Mouse (Mus musculus) lung, postnatal 0 days (tissue): ENCODE data around the gene Gm20388. TPM values are rescaled to one million over a fixed set of nuclear protein-coding genes. Genes with fewer than 3 reads are reported as not detected.

Experiments
- ATAC-seq: fragments of 200-750 bp; cut with Nextera tagmentation; 2 replicates; pipeline ENCODE4 v1.8.0; 2017; ENCODE audit warnings: moderate library complexity
- DNase-seq: peaks from one replicate; pipeline ENCODE4 v3.0.0-alpha.2; 2016; ENCODE audit warnings: low spot score
- H3K27ac ChIP-seq: fragments of 300-500 bp; sonication (generic); 2 replicates; pipeline ENCODE4 v1.5.1; 2014; ENCODE audit warnings: antibody characterized with exemption, mild to moderate bottlenecking, low read length, mixed read lengths
- H3K27me3 ChIP-seq: fragments of 300-500 bp; sonication (generic); replicated peaks from 2 replicates; pipeline ENCODE4 v1.6.1; 2014; ENCODE audit warnings: low read length, mixed read lengths; ENCODE audit not compliant: insufficient read depth
- H3K36me3 ChIP-seq: fragments of 300-500 bp; sonication (generic); 2 replicates; pipeline ENCODE4 v1.6.1; 2014; ENCODE audit warnings: low read length, mixed read lengths; ENCODE audit not compliant: insufficient read depth
- H3K4me1 ChIP-seq: fragments of 300-500 bp; sonication (generic); 2 replicates; pipeline ENCODE4 v1.6.1; 2014; ENCODE audit warnings: antibody characterized with exemption, low read depth, low read length, mixed read lengths; ENCODE audit not compliant: insufficient read depth
- H3K4me2 ChIP-seq: fragments of 300-500 bp; sonication (generic); replicated peaks from 2 replicates; pipeline ENCODE4 v1.6.1; 2014; ENCODE audit warnings: low read depth, mild to moderate bottlenecking, low read length, moderate library complexity, mixed read lengths
- H3K4me3 ChIP-seq: fragments of 300-500 bp; sonication (generic); 2 replicates; pipeline ENCODE4 v1.5.1; 2014; ENCODE audit warnings: low read depth, low read length
- H3K9ac ChIP-seq: fragments of 300-500 bp; sonication (generic); replicated peaks from 2 replicates; pipeline ENCODE4 v1.6.1; 2014; ENCODE audit warnings: low read depth, mild to moderate bottlenecking
- H3K9me3 ChIP-seq: fragments of 300-500 bp; sonication (generic); 2 replicates; pipeline ENCODE4 v1.6.1; 2016; ENCODE audit warnings: low read length, mixed read lengths
- CTCF ChIP-seq: IDR thresholded peaks from 2 replicates; pipeline ENCODE4 v1.5.1; 2016; ENCODE audit warnings: antibody characterized with exemption, mild to moderate bottlenecking
- EP300 ChIP-seq: IDR thresholded peaks from 2 replicates; pipeline ENCODE4 v1.6.1; 2016; ENCODE audit warnings: antibody characterized with exemption, mild to moderate bottlenecking, control low read depth
- WGBS: fragments of 180-500 bp; shearing (Covaris S2); extraction: QIAGEN DNeasy Blood & Tissue Kit; methylation state at CpG from one replicate; pipeline ENCODE4 v1.1.7; 2014; 5-methylcytosine and 5-hydroxymethylcytosine counted together
- polyA plus RNA-seq: library from polyadenylated mRNA; unstranded; fragments of >200 nt; fragmentation: Nextera tagmentation; extraction: Ambion mirVana; gene quantifications from 2 replicates; pipeline ENCODE4 v1.2.1, GENCODE M21; 2015

Gene Gm20388
- polyA plus RNA-seq, 1 experiment from 2014 or later, result not detected

DNA sequence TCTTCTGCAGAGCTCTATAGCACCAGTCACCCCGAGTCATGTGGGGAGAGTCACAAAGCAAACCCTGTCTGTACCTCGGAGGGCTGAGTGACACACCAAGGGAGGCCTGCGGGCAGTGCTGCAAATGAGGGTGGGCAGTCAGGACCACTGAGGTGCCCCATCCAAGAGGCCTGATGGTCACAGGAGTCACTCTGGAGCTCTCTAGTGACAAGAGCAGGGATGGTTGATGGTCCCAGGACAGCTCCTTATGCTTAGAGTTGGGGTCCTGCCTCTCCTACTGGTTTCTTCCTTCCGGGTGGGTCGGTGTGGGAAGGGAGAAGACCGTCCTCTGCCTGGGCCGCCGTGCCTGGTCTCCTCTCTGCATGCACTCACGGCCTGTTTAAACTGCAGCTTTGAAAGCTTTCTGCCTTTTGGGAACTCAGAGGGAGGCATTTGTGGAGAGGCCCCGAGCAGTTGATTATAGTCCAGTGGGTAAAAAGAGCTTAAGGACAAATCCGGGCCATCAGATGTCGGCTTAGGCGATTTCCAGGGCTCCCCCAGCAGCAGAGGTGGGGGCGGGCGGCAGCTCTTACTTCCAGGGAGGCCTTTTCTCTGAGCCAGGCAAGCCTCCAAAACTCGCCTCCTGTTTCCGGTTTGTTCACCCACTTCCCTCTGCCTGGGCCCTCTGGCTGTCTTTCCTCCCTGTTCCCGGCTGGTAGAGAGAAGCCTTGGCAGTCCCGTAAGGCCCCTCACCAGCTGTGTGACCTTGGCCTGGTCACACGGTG, 516.2 kb downstream of the Gm20388 start:
- Histone ChIP-seq H3K4me1 (peaks cover 14% of the 10 kb centered on the region; the same call in 1 of the 2 replicates), H3K36me3 (no peaks in the 10 kb centered on the region), H3K4me2 (no peak overlapping the region), H3K27me3 (no peaks in the 10 kb centered on the region), H3K9ac (no peak overlapping the region), H3K9me3 (no peaks in the 10 kb centered on the region), H3K4me3 (no peak overlapping the region), H3K27ac (no peak overlapping the region)
- DNase-seq (peak; percentile 47), ATAC-seq (peak; percentile 10; the same call in 1 of the 2 replicates)
- TF ChIP-seq CTCF (no peak), EP300 (no peak)
- 44% methylated on average over 18 of the region's 20 CpGs for WGBS

DNA sequence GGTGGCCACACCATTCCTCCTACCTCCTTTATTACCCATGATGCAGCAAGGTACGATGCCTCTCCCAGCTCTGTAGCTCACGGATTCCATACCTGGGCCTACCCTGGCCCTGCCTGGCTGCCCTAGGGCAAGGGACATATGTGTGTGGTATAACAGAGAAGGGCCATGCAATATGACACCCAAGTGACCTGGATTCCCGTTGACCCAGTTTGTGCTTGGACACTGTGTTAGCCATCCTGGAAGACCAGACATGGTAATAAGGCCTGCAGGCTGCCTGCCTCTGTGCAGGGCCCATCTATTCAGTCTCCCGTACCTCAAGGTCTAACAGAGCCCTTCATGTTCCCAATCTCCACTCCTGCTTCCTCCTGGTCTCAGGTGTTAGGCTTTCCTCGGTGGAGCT, 517.9 kb downstream of the Gm20388 start:
- H3K27me3 ChIP-seq, result no peaks in the 10 kb centered on the region
- DNase-seq (no peak), ATAC-seq (no peak)
- no peaks in the 10 kb centered on the region for H3K36me3 ChIP-seq
- no peak overlapping the region for H3K27ac ChIP-seq
- TF ChIP-seq CTCF (no peak), EP300 (no peak)
- H3K9ac ChIP-seq, result no peak overlapping the region
- no peaks in the 10 kb centered on the region for H3K9me3 ChIP-seq
- WGBS, result 81% methylated on average over 5 of the region's 5 CpGs
- H3K4me1 ChIP-seq, result peaks cover 14% of the 10 kb centered on the region; the same call in 1 of the 2 replicates
- H3K4me3 ChIP-seq, result no peak overlapping the region
- H3K4me2 ChIP-seq, result no peak overlapping the region

DNA sequence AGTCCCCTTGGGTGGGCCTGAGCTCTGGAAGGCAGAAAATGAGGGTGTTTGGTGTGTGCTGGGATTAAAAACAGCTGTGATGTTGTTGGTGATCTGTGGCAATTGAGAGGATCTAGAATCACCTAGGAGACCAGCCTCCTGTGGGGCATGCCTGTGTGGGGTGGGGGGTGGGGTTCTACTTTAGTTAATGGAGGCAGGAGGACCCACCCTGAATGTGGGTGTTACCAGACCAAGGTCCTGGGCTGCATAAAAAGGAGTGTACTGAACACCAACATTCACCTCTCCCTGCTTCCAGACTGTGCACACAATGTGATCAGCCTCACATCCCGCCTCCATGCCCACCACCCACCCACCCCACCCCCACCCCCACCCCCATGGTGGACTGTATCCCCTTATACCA, 518.5 kb downstream of the Gm20388 start:
- Histone ChIP-seq H3K4me2 (no peak overlapping the region), H3K9ac (no peak overlapping the region), H3K9me3 (no peaks in the 10 kb centered on the region), H3K36me3 (no peaks in the 10 kb centered on the region), H3K4me1 (peaks cover 14% of the 10 kb centered on the region; the same call in 1 of the 2 replicates), H3K27ac (no peak overlapping the region), H3K27me3 (no peaks in the 10 kb centered on the region), H3K4me3 (no peak overlapping the region)
- no peak for ATAC-seq
- no peak for TF ChIP-seq CTCF
- no peak for TF ChIP-seq EP300
- DNase-seq, result no peak
- WGBS, result 100% methylated on average over 1 of the region's 1 CpGs

DNA sequence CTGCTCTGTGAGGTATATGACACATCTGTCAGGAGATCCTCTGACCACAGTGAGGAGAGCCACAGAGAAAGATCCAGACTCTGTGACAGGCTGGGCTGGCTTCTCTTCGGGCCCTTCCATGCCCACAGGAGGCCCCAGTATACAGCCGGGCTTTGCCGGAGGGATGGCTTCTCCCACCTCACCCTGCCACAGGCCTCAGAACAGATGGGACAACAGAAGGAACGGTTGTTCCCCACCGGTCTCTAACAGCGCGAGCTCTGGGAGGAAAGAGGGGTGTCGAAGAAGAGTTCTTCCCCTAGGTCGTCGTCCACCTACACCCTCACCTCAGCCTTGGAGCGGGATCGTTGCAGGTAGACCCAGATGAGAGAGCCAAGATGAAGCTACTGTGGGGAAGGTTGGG, 520.4 kb downstream of the Gm20388 start:
- Histone ChIP-seq H3K9me3 (no peaks in the 10 kb centered on the region), H3K9ac (no peak overlapping the region), H3K27ac (no peak overlapping the region), H3K27me3 (no peaks in the 10 kb centered on the region), H3K4me3 (no peak overlapping the region), H3K4me2 (no peak overlapping the region), H3K4me1 (peaks cover 3% of the 10 kb centered on the region; the same call in 1 of the 2 replicates), H3K36me3 (no peaks in the 10 kb centered on the region)
- TF ChIP-seq EP300 (no peak), CTCF (no peak)
- WGBS, result 82% methylated on average over 12 of the region's 12 CpGs
- ATAC-seq (no peak), DNase-seq (no peak)

DNA sequence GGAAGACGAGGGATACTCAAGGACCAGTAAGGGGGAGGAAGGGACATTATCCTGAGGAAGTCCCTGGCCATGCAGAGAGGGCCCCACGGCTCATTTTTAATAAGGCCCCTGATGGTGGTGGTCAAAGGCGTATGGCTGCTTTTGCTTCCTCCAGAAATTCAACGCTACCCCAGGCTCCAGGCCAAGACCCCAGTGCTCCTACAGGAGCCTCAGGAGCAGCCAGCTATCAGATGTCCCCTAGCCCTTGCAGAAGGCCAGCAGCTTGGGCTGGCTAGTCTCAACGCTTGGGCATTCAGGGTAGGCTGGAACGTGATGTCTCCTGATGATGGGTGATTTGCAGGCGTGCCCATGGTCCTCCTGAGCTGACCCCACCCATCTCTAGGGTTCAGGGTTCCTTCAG, 521.8 kb downstream of the Gm20388 start:
- no peak for TF ChIP-seq CTCF
- TF ChIP-seq EP300, result no peak
- Histone ChIP-seq H3K27me3 (no peaks in the 10 kb centered on the region), H3K4me1 (no peaks in the 10 kb centered on the region), H3K9me3 (no peaks in the 10 kb centered on the region), H3K4me3 (no peak overlapping the region), H3K36me3 (no peaks in the 10 kb centered on the region), H3K9ac (no peak overlapping the region), H3K4me2 (no peak overlapping the region), H3K27ac (no peak overlapping the region)
- DNase-seq (no peak), ATAC-seq (no peak)
- 69% methylated on average over 7 of the region's 7 CpGs for WGBS

DNA sequence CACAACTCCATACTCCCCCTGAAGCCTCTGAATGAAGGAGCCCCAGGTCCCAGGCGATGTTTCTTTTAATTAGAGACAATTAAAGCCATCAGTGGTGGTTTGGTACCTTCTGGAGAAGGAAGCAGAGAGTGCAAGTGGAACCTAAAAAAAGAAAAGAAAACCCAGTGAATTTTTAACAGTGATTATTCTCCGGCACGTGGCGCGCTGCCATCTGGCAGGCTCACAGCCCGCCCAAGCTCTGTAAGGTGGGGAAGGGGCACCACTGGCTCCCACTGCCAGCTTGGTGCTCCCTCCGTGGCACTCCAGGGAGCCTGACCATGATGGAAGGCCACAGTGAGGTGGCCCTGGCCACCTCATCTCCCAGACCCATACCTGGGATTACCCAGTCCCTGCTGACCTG, 522.5 kb downstream of the Gm20388 start:
- DNase-seq (no peak), ATAC-seq (no peak)
- no peaks in the 10 kb centered on the region for H3K36me3 ChIP-seq
- no peak overlapping the region for H3K9ac ChIP-seq
- H3K27me3 ChIP-seq, result no peaks in the 10 kb centered on the region
- no peak overlapping the region for H3K27ac ChIP-seq
- no peak overlapping the region for H3K4me3 ChIP-seq
- no peaks in the 10 kb centered on the region for H3K4me1 ChIP-seq
- H3K9me3 ChIP-seq, result no peaks in the 10 kb centered on the region
- WGBS, result 85% methylated on average over 7 of the region's 7 CpGs
- TF ChIP-seq EP300 (no peak), CTCF (no peak)
- no peak overlapping the region for H3K4me2 ChIP-seq
